ENCODE assay signal across 14 mouse cellular contexts in the genomic region with DNA sequence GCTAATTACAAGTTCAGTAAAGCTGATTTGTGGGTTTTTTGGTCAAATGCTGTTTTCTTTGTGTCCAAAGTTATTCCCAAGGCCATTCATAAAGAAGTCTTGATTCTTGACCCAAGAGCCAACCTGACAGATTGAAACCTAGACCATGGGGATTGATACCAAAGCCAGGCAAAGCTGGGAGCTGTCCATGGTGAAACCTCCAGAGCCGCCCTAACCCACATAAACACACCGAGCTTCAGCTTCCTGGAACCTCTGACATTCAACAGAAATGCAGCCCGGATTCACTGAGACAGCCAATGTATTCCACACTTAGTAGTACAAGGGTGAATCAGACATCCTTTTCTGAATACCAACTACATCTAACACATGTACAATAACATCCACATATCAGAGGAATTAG.
DNase-seq lines count a peak whose midpoint lies in the region; ATAC-seq lines count a peak whose summit lies in the region.
"Had no signal": no experiment of that assay in that cellular context is flagged by ENCODE, and none has a peak within 500 bp of the region (broad histone marks: within the 10 kb centered on the region; RNA-seq: fewer than 3 reads in every experiment).

No protein-coding gene starts in this region.

- 58% methylated on average over 3 of the region's 3 CpGs for WGBS in hindbrain, embryonic 11.5 days
- WGBS in hindbrain, embryonic 13.5 days, result 62% methylated on average over 3 of the region's 3 CpGs
- 35% methylated on average over 3 of the region's 3 CpGs for WGBS in limb, embryonic 11.5 days
- WGBS in forebrain, embryonic 14.5 days, result 50% methylated on average over 3 of the region's 3 CpGs

- peak; percentile 8 for DNase-seq in hindbrain, embryonic 11.5 days (ENCODE audit: low spot score)
- peak; percentile 34 for DNase-seq in NIH3T3 (ENCODE audit: low read depth)
- peak; percentile 19 for DNase-seq in embryo, embryonic 11.5 days (ENCODE audit: low read depth, low spot score)
- DNase-seq in limb, embryonic 11.5 days (ENCODE audit: low spot score), result peak; percentile 51
- DNase-seq in left cerebral cortex, adult 9 months (ENCODE audit: low spot score in 2 of 2), result no peak
- no peak for DNase-seq in ovary, adult 18-20 months (ENCODE audit: low spot score)
- DNase-seq in forebrain, embryonic 14.5 days (ENCODE audit: low spot score), result no peak
- DNase-seq: B cell, adult 2 months; cerebellum, postnatal 25 days; right cerebral cortex, postnatal 14 days had no signal

- no peak overlapping the region for H3K9ac ChIP-seq in hindbrain, embryonic 11.5 days (ENCODE audit: low read depth, low read length)
- H3K9ac ChIP-seq in hindbrain, embryonic 13.5 days, result no peak overlapping the region
- H3K9ac ChIP-seq in limb, embryonic 11.5 days (ENCODE audit: low read length), result no peak overlapping the region
- H3K9ac ChIP-seq in forebrain, embryonic 14.5 days (ENCODE audit: low read length), result no peak overlapping the region
- H3K9ac ChIP-seq: intestine, embryonic 15.5 days; liver, embryonic 12.5 days had no signal

- no peaks in the 10 kb centered on the region for H3K27me3 ChIP-seq in hindbrain, embryonic 11.5 days (ENCODE audit: control insufficient read depth, insufficient read depth, low read length)
- no peaks in the 10 kb centered on the region for H3K27me3 ChIP-seq in hindbrain, embryonic 13.5 days
- H3K27me3 ChIP-seq in limb, embryonic 11.5 days (ENCODE audit: control insufficient read depth, insufficient read depth, low read length), result no peaks in the 10 kb centered on the region
- H3K27me3 ChIP-seq in forebrain, embryonic 14.5 days (replicated peaks; ENCODE audit: control insufficient read depth, insufficient read depth, low read length), result no peaks in the 10 kb centered on the region
- H3K27me3 ChIP-seq: intestine, embryonic 15.5 days; liver, embryonic 12.5 days had no signal

- H3K4me1 ChIP-seq in hindbrain, embryonic 11.5 days (replicated peaks; ENCODE audit: control insufficient read depth, insufficient read depth, low read length), result no peaks in the 10 kb centered on the region
- H3K4me1 ChIP-seq in hindbrain, embryonic 13.5 days (replicated peaks), result peaks cover 4% of the 10 kb centered on the region; the same call in 1 of the 2 replicates
- H3K4me1 ChIP-seq in limb, embryonic 11.5 days (ENCODE audit: control insufficient read depth, insufficient read depth, low read length), result no peaks in the 10 kb centered on the region
- no peaks in the 10 kb centered on the region for H3K4me1 ChIP-seq in forebrain, embryonic 14.5 days (ENCODE audit: control insufficient read depth, insufficient read depth, low read length)
- H3K4me1 ChIP-seq: hindbrain, embryonic 10.5 days; intestine, embryonic 15.5 days; liver, embryonic 12.5 days had no signal

- no peaks in the 10 kb centered on the region for H3K9me3 ChIP-seq in hindbrain, embryonic 11.5 days (ENCODE audit: control insufficient read depth, low read length)
- no peaks in the 10 kb centered on the region for H3K9me3 ChIP-seq in hindbrain, embryonic 13.5 days
- H3K9me3 ChIP-seq in limb, embryonic 11.5 days (ENCODE audit: control insufficient read depth, low read length), result no peaks in the 10 kb centered on the region
- H3K9me3 ChIP-seq in forebrain, embryonic 14.5 days (replicated peaks; ENCODE audit: control insufficient read depth, low read length), result no peaks in the 10 kb centered on the region
- H3K9me3 ChIP-seq: hindbrain, embryonic 10.5 days; intestine, embryonic 15.5 days had no signal

- no peak overlapping the region for H3K27ac ChIP-seq in hindbrain, embryonic 11.5 days (ENCODE audit: low read depth, low read length)
- no peak overlapping the region for H3K27ac ChIP-seq in hindbrain, embryonic 13.5 days
- no peak overlapping the region for H3K27ac ChIP-seq in limb, embryonic 11.5 days (replicated peaks; ENCODE audit: low read depth, low read length)
- no peak overlapping the region for H3K27ac ChIP-seq in forebrain, embryonic 14.5 days (ENCODE audit: low read depth, low read length)
- H3K27ac ChIP-seq: hindbrain, embryonic 10.5 days; intestine, embryonic 15.5 days; liver, embryonic 12.5 days had no signal

- H3K4me3 ChIP-seq in hindbrain, embryonic 11.5 days (ENCODE audit: low read depth, low read length), result no peak overlapping the region
- H3K4me3 ChIP-seq in hindbrain, embryonic 13.5 days, result no peak overlapping the region
- H3K4me3 ChIP-seq in limb, embryonic 11.5 days (ENCODE audit: low read depth, low read length), result no peak overlapping the region
- H3K4me3 ChIP-seq in forebrain, embryonic 14.5 days (ENCODE audit: low read depth, low read length), result no peak overlapping the region
- H3K4me3 ChIP-seq: hindbrain, embryonic 10.5 days; intestine, embryonic 15.5 days; liver, embryonic 12.5 days had no signal

- H3K36me3 ChIP-seq in hindbrain, embryonic 11.5 days (ENCODE audit: control insufficient read depth, insufficient read depth, low read length), result no peaks in the 10 kb centered on the region
- no peaks in the 10 kb centered on the region for H3K36me3 ChIP-seq in hindbrain, embryonic 13.5 days
- no peaks in the 10 kb centered on the region for H3K36me3 ChIP-seq in limb, embryonic 11.5 days (ENCODE audit: control insufficient read depth, insufficient read depth, low read length)
- H3K36me3 ChIP-seq in forebrain, embryonic 14.5 days (ENCODE audit: control insufficient read depth, insufficient read depth, low read length), result no peaks in the 10 kb centered on the region
- H3K36me3 ChIP-seq: hindbrain, embryonic 10.5 days; intestine, embryonic 15.5 days; liver, embryonic 12.5 days had no signal

- no peak overlapping the region for H3K4me2 ChIP-seq in hindbrain, embryonic 11.5 days (replicated peaks; ENCODE audit: low read depth, low read length)
- no peak overlapping the region for H3K4me2 ChIP-seq in hindbrain, embryonic 13.5 days
- no peak overlapping the region for H3K4me2 ChIP-seq in limb, embryonic 11.5 days (ENCODE audit: low read depth, severe bottlenecking)
- H3K4me2 ChIP-seq in forebrain, embryonic 14.5 days (ENCODE audit: low read length), result no peak overlapping the region
- H3K4me2 ChIP-seq: intestine, embryonic 15.5 days; liver, embryonic 12.5 days had no signal

- ATAC-seq in hindbrain, embryonic 11.5 days (ENCODE audit: low FRiP score), result no peak
- no peak for ATAC-seq in hindbrain, embryonic 13.5 days (ENCODE audit: low FRiP score)
- ATAC-seq in limb, embryonic 11.5 days (ENCODE audit: insufficient number of reproducible peaks, low FRiP score, low TSS enrichment, low read depth), result no peak
- ATAC-seq in forebrain, embryonic 14.5 days, result no peak
- ATAC-seq: intestine, embryonic 15.5 days; liver, embryonic 12.5 days had no signal

Comparison
In these comparisons a context has a peak if more than half of its experiments do, and no peak if none do; other contexts are left out.
1. DNase-seq: peak in hindbrain, embryonic 11.5 days (single experiment), NIH3T3 (single experiment), embryo, embryonic 11.5 days (single experiment) and limb, embryonic 11.5 days (single experiment); none in left cerebral cortex, adult 9 months (0 of 2), ovary, adult 18-20 months (single experiment) and forebrain, embryonic 14.5 days (single experiment).